Mouse (Mus musculus) cerebral cortex, adult 2 months (tissue): ENCODE data around the gene Zfp367.

Experiments
- WGBS: fragments of 180-500 bp; shearing (Covaris S2); methylation state at CpG from one replicate; pipeline ENCODE4 v1.1.7; 2018; 5-methylcytosine and 5-hydroxymethylcytosine counted together

The Zfp367 gene

GRCm38 (mm10) chr13:64089130-64089529 lies 63.9 kb downstream of the Zfp367 start, which contains the start of gene Hsd17b3:
Gene Hsd17b3, minus strand, starts transcription at chr13:64089230.
- 83% methylated on average over 4 of the region's 4 CpGs for WGBS

- 67% methylated on average over 7 of the region's 7 CpGs for WGBS
Measured at GRCm38 (mm10) chr13:64088057-64088456, 64.9 kb downstream of the Zfp367 start.

- 77% methylated on average over 5 of the region's 5 CpGs for WGBS
Measured at GRCm38 (mm10) chr13:64086036-64086435, 67.0 kb downstream of the Zfp367 start.

GRCm38 (mm10) chr13:64083331-64083730 lies 69.7 kb downstream of the Zfp367 start:
- 93% methylated on average over 3 of the region's 3 CpGs for WGBS
